Mouse (Mus musculus) CD4-positive, CD25-positive, alpha-beta regulatory T cell (primary cell): ENCODE measurements around the gene Gla. TPM values are rescaled to one million over a fixed set of nuclear protein-coding genes. Genes with fewer than 3 reads are reported as not detected.

ENCODE experiments used
- polyA plus RNA-seq: library from polyadenylated mRNA; unstranded; fragments of 100-300 nt; shearing (Covaris generic); gene quantifications from one replicate; pipeline ENCODE4 v1.2.1, GENCODE M21; 2017

Gene Gla
- 3.8 TPM for polyA plus RNA-seq

DNA sequence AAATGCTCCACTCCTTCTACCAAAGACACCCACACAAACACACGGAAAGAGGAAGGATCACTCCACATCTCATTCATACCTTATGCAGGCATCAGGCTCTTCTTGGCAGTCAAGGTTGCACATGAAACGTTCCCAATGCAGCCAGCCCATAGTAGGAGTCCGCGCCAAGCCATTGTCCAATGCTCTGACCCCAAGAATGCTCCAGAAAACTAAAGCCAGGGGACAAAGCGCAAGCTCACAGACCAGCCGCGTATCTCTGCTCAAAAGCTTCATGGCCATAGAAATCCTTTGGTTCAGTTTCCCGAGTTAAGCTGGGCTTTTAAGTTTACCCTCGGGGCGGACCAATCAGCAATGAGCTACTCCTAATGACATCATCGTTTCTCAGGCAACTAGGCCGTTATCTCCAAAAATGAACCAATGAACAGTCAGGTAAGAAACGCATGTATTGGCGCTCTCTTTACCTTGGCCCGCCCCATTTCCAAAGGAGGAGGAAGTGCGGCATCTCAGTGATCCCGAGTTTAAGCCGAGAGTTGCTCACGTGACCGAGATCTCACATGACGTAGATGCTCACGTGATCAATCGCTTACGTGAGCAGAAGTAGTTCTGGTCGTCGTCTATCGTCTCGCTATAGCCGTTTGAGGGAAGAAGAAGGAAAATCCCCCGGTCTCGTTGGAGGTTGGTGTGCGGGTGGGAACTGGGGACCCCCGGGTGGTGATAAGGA is at the start of gene Gla, which contains the start of gene Hnrnph2:
Gene Gla, minus strand, starts transcription at position 467 of the 721 bp plus-strand sequence.
Gene Hnrnph2, plus strand, starts transcription at position 521 of the 721 bp plus-strand sequence.

GRCm38 (mm10) chrX:134585103-134586002 is 15.6 kb downstream of the Gla start, which contains the start of gene Rpl36a:
Rpl36a (plus strand) TSS chrX:134585654.

GRCm38 (mm10) chrX:134582888-134583669 is 17.8 kb downstream of the Gla start, which contains the start of gene Btk:
Btk (minus strand) TSS chrX:134583570.

GRCm38 (mm10) chrX:134541145-134541954 is 59.6 kb downstream of the Gla start, which contains the start of gene Timm8a1:
Timm8a1 (minus strand) TSS chrX:134541865.

Other genes starting within 250 kb of the Gla start
- 0.04 TPM for gene Drp2, start 196.6 kb downstream of the Gla start, polyA plus RNA-seq
- not detected for gene Taf7l, start 124.6 kb downstream of the Gla start, polyA plus RNA-seq
- 46.8 TPM for gene Timm8a1, start 59.3 kb downstream of the Gla start, polyA plus RNA-seq
- gene Btk, start 17.6 kb downstream of the Gla start, polyA plus RNA-seq: 1.3 TPM
- 303 TPM for gene Rpl36a, start 15.5 kb downstream of the Gla start, polyA plus RNA-seq
- gene Hnrnph2, start 54 bp upstream of the Gla start, polyA plus RNA-seq: 115 TPM
- 0.32 TPM for gene Armcx4, start 85.4 kb upstream of the Gla start, polyA plus RNA-seq
- 2.1 TPM for gene Armcx1, start 116.8 kb upstream of the Gla start, polyA plus RNA-seq
- 2.5 TPM for gene Armcx6, start 150.3 kb upstream of the Gla start, polyA plus RNA-seq
- gene Armcx3, start 155.5 kb upstream of the Gla start, polyA plus RNA-seq: 15.3 TPM
- gene Armcx2, start 208.1 kb upstream of the Gla start, polyA plus RNA-seq: 11.0 TPM